Comparison of ENCODE assay signal across 10 mouse cellular contexts in the genomic region with DNA sequence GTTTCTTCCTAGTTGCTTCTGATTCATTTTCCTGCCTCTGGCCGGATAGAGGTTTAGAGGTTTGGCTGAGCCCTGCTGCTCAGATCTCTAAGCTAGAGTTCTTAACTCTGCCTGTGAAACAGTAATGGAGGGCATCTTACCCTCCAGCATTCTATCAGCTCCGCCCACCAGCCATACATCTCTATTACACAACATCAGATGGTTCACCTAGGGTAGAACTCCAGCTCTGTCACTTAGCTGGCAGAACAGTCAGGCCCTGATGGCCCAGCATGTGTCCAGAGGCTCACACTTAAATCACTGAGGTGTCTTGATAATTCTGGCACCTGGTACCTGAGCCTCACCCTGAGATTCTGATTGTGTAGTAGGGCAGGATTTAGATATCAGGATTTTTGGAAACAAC. TPM values are rescaled to one million over a fixed set of nuclear protein-coding genes. Genes with fewer than 3 reads are reported as not detected.
DNase-seq lines count a peak whose midpoint lies in the region; ATAC-seq lines count a peak whose summit lies in the region.
"Had no signal": no experiment of that assay in that cellular context is flagged by ENCODE, and none has a peak within 500 bp of the region (broad histone marks: within the 10 kb centered on the region; RNA-seq: fewer than 3 reads in every experiment).

No protein-coding gene starts in this region.

- no peaks in the 10 kb centered on the region for H3K27me3 ChIP-seq in kidney, embryonic 16.5 days (ENCODE audit: insufficient read depth, low read length)
- H3K27me3 ChIP-seq in forebrain, embryonic 13.5 days, result no peaks in the 10 kb centered on the region
- H3K27me3 ChIP-seq: neural tube, embryonic 12.5 days had no signal

- peak overlapping the region; percentile 87 for H3K27ac ChIP-seq in kidney, embryonic 16.5 days (ENCODE audit: low read length)
- H3K27ac ChIP-seq in forebrain, embryonic 13.5 days, result peak overlapping the region; percentile 64; the same call in 1 of the 2 replicates
- H3K27ac ChIP-seq: neural tube, embryonic 12.5 days had no signal

- H3K36me3 ChIP-seq in kidney, embryonic 16.5 days (ENCODE audit: insufficient read depth, low read length), result no peaks in the 10 kb centered on the region
- H3K36me3 ChIP-seq in forebrain, embryonic 13.5 days (ENCODE audit: poor library complexity, severe bottlenecking), result peaks cover 4% of the 10 kb centered on the region; the same call in 1 of the 2 replicates
- H3K36me3 ChIP-seq: neural tube, embryonic 12.5 days had no signal

- no peak overlapping the region for H3K4me3 ChIP-seq in kidney, embryonic 16.5 days (ENCODE audit: low read length)
- no peak overlapping the region for H3K4me3 ChIP-seq in forebrain, embryonic 13.5 days
- H3K4me3 ChIP-seq: heart, adult 2 months; neural tube, embryonic 12.5 days had no signal

- no peak overlapping the region; the same call in 1 of the 2 replicates for H3K9ac ChIP-seq in kidney, embryonic 16.5 days (replicated peaks; ENCODE audit: low read length)
- H3K9ac ChIP-seq in forebrain, embryonic 13.5 days, result no peak overlapping the region
- H3K9ac ChIP-seq: neural tube, embryonic 12.5 days had no signal

- peaks cover 44% of the 10 kb centered on the region for H3K4me1 ChIP-seq in kidney, embryonic 16.5 days (ENCODE audit: insufficient read depth, low read length)
- H3K4me1 ChIP-seq in forebrain, embryonic 13.5 days, result peaks cover 33% of the 10 kb centered on the region

- H3K4me2 ChIP-seq in kidney, embryonic 16.5 days (replicated peaks; ENCODE audit: low read depth, low read length), result no peak overlapping the region
- no peak overlapping the region for H3K4me2 ChIP-seq in forebrain, embryonic 13.5 days
- H3K4me2 ChIP-seq: neural tube, embryonic 12.5 days had no signal

- DNase-seq in kidney, postnatal 4 days, result no peak
- DNase-seq in adrenal gland, postnatal 14 days, result no peak
- DNase-seq in right cerebral cortex, adult 2 months (ENCODE audit: low spot score in 2 of 2), result no peak
- no peak for DNase-seq in adrenal gland, postnatal 4 days (ENCODE audit: low spot score in 2 of 2)

- H3K9me3 ChIP-seq in kidney, embryonic 16.5 days (ENCODE audit: low read length), result no peaks in the 10 kb centered on the region
- no peaks in the 10 kb centered on the region for H3K9me3 ChIP-seq in forebrain, embryonic 13.5 days (replicated peaks)
- H3K9me3 ChIP-seq: neural tube, embryonic 12.5 days had no signal

- ATAC-seq in kidney, embryonic 16.5 days (ENCODE audit: low FRiP score, low TSS enrichment), result no peak
- peak; percentile 29; the same call in 1 of the 2 replicates for ATAC-seq in common myeloid progenitor, adult 5-6 weeks (replicated peaks; ENCODE audit: low read depth, poor library complexity, severe bottlenecking)
- 0 out of 2 replicates have a peak, but pooled peaks have one; percentile 14 for ATAC-seq in forebrain, embryonic 13.5 days
- ATAC-seq in megakaryocyte progenitor cell, adult 5-6 weeks (replicated peaks; ENCODE audit: poor library complexity), result 0 out of 2 replicates have a peak, but pooled peaks have one; percentile 23

- WGBS in kidney, embryonic 16.5 days, result 69% methylated on average over 2 of the region's 2 CpGs
- WGBS in forebrain, embryonic 13.5 days, result 74% methylated on average over 2 of the region's 2 CpGs

RNA-seq across cellular contexts. Expression of a gene that starts 20.3 kb away (rescaled TPM):
- polyA plus RNA-seq in kidney, embryonic 16.5 days (2015; fragmentation: Nextera tagmentation; extraction: Ambion mirVana), result 9.0 and 9.4 TPM in 2 replicates
- 1.2 and 2.1 TPM in 2 replicates for total RNA-seq in common myeloid progenitor, adult 5-6 weeks (2017)
- 4.5 and 4.9 TPM in 2 replicates for polyA plus RNA-seq in forebrain, embryonic 13.5 days (2015; fragmentation: Nextera tagmentation; extraction: Ambion mirVana)
- 2.2 and 4.8 TPM in 2 replicates for total RNA-seq in megakaryocyte progenitor cell, adult 5-6 weeks (2015)
- 1.5 and 4.6 TPM in 2 replicates for total RNA-seq in megakaryocyte progenitor cell, adult 5-6 weeks (2017)
- total RNA-seq in adrenal gland, postnatal 14 days (2021), result 17.4 and 18.5 TPM in 2 replicates
- 10 to 100 TPM; 18.0 to 19.8 TPM for total RNA-seq in adrenal gland, postnatal 4 days (2021)

RNA-seq across cellular contexts. Expression of a gene that starts 43.6 kb away (rescaled TPM):
- polyA plus RNA-seq in kidney, embryonic 16.5 days (2015; fragmentation: Nextera tagmentation; extraction: Ambion mirVana), result 95.7 and 96.1 TPM in 2 replicates
- 79.1 and 95.6 TPM in 2 replicates for total RNA-seq in common myeloid progenitor, adult 5-6 weeks (2017)
- polyA plus RNA-seq in forebrain, embryonic 13.5 days (2015; fragmentation: Nextera tagmentation; extraction: Ambion mirVana), result 98.6 and 106 TPM in 2 replicates
- 82.8 and 84.9 TPM in 2 replicates for total RNA-seq in megakaryocyte progenitor cell, adult 5-6 weeks (2015)
- 42.3 and 73.4 TPM in 2 replicates for total RNA-seq in megakaryocyte progenitor cell, adult 5-6 weeks (2017)
- 272 and 320 TPM in 2 replicates for total RNA-seq in adrenal gland, postnatal 14 days (2021)
- total RNA-seq in adrenal gland, postnatal 4 days (2021), result 100 to 1,000 TPM; 171 to 173 TPM
